Mouse (Mus musculus) midbrain, embryonic 15.5 days (tissue): Measurements from ENCODE around the gene Nhs. TPM values are rescaled to one million over a fixed set of nuclear protein-coding genes. Genes with fewer than 3 reads are reported as not detected.
A peak's percentile ranks its signal among the peaks of the same experiment; 100 is the strongest.

Experiments
- ATAC-seq: fragments of 200-750 bp; cut with Nextera tagmentation; replicated peaks from 2 replicates; pipeline ENCODE4 v1.8.0; 2017; ENCODE audit warnings: moderate TSS enrichment
- H3K27ac ChIP-seq: fragments of 300-500 bp; sonication (generic); 2 replicates; pipeline ENCODE4 v1.5.1; 2015; ENCODE audit warnings: mild to moderate bottlenecking, inconsistent platforms
- H3K27me3 ChIP-seq: fragments of 300-500 bp; sonication (generic); replicated peaks from 2 replicates; pipeline ENCODE4 v1.6.1; 2015; ENCODE audit warnings: inconsistent platforms
- H3K36me3 ChIP-seq: fragments of 300-500 bp; sonication (generic); replicated peaks from 2 replicates; pipeline ENCODE4 v1.6.1; 2015; ENCODE audit warnings: inconsistent platforms
- H3K4me1 ChIP-seq: fragments of 300-500 bp; sonication (generic); 2 replicates; pipeline ENCODE4 v1.6.1; 2015; ENCODE audit warnings: inconsistent platforms
- H3K4me2 ChIP-seq: fragments of 300-500 bp; sonication (generic); 2 replicates; pipeline ENCODE4 v1.6.1; 2015; ENCODE audit warnings: inconsistent platforms, mild to moderate bottlenecking, moderate library complexity
- H3K4me3 ChIP-seq: fragments of 300-500 bp; sonication (generic); 2 replicates; pipeline ENCODE4 v1.5.1; 2015; ENCODE audit warnings: mild to moderate bottlenecking, inconsistent platforms
- H3K9ac ChIP-seq: fragments of 300-500 bp; sonication (generic); 2 replicates; pipeline ENCODE4 v1.6.1; 2015; ENCODE audit warnings: mild to moderate bottlenecking, inconsistent platforms
- H3K9me3 ChIP-seq: fragments of 300-500 bp; sonication (generic); 2 replicates; pipeline ENCODE4 v1.6.1; 2016; ENCODE audit warnings: inconsistent platforms
- WGBS: fragments of 180-500 bp; shearing (Covaris S2); methylation state at CpG from one replicate; pipeline ENCODE4 v1.1.7; 2015; ENCODE audit warnings: mixed read lengths; 5-methylcytosine and 5-hydroxymethylcytosine counted together
- polyA plus RNA-seq: library from polyadenylated mRNA; unstranded; fragments of >200 nt; fragmentation: Nextera tagmentation; extraction: Ambion mirVana; gene quantifications from 2 replicates; pipeline ENCODE4 v1.2.1, GENCODE M21; 2015

Nhs gene
- polyA plus RNA-seq, 1 experiment from 2014 or later, result 3.9 TPM

GRCm38 (mm10) chrX:162063164-162063563 lies 96.4 kb downstream of the Nhs start:
- no peak for ATAC-seq
- no peak overlapping the region for H3K4me2 ChIP-seq
- no peak overlapping the region for H3K27ac ChIP-seq
- no peak overlapping the region for H3K4me3 ChIP-seq
- H3K36me3 ChIP-seq, result no peaks in the 10 kb centered on the region
- H3K27me3 ChIP-seq, result peaks cover 3% of the 10 kb centered on the region
- no peaks in the 10 kb centered on the region for H3K4me1 ChIP-seq
- H3K9me3 ChIP-seq, result no peaks in the 10 kb centered on the region
- no peak overlapping the region for H3K9ac ChIP-seq
- 58% methylated on average over 2 of the region's 2 CpGs for WGBS

DNA sequence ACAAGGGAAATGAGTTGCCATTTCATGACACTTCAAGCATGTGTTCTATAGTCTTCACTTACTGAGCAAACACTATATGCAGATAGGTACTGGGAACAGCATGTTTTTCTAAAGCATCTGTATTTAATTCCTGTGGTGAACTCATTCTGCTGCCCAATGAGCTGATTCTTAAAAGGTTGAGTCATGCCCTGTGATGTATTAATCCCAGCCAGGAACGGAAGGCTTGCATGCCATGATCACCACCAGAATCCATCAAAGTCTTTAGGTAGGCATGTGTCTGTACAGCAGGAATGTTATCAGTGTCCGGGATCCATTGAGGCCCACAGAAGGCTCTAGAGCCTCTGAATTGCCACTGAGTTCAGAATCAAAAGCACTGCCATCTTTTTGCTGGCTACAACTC lies 103.9 kb downstream of the Nhs start:
- Histone ChIP-seq H3K27me3 (peaks cover 7% of the 10 kb centered on the region), H3K4me1 (no peaks in the 10 kb centered on the region), H3K9ac (no peak overlapping the region), H3K4me2 (no peak overlapping the region), H3K36me3 (no peaks in the 10 kb centered on the region), H3K27ac (no peak overlapping the region), H3K9me3 (no peaks in the 10 kb centered on the region), H3K4me3 (no peak overlapping the region)
- ATAC-seq, result no peak
- 65% methylated on average over 2 of the region's 2 CpGs for WGBS

DNA sequence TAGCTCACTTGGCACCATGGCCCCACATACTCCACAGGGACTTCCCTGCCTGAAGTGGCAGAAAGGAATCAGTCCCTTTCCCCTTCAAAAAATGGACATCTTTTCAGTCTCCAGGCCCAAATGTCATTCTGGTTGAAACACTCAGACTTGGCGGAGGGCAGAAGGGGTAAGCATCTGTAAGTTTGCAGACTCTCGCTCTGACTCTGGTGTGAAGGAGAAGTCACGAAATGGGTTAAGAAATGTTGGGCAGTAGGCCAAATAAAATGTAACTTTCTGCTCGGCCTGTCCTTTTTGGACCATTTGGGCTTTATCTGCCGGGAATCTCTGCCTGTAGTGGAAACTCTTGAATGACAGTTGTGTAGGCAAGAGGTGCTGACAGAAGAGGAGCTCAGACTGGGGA lies 106.0 kb downstream of the Nhs start:
- ATAC-seq, result no peak
- H3K27me3 ChIP-seq, result peaks cover 11% of the 10 kb centered on the region
- no peak overlapping the region for H3K27ac ChIP-seq
- H3K36me3 ChIP-seq, result no peaks in the 10 kb centered on the region
- no peak overlapping the region for H3K4me2 ChIP-seq
- no peak overlapping the region for H3K4me3 ChIP-seq
- H3K9ac ChIP-seq, result no peak overlapping the region
- no peaks in the 10 kb centered on the region for H3K9me3 ChIP-seq
- no peaks in the 10 kb centered on the region for H3K4me1 ChIP-seq
- WGBS, result 83% methylated on average over 5 of the region's 5 CpGs

GRCm38 (mm10) chrX:162052534-162052933 lies 107.0 kb downstream of the Nhs start:
- ATAC-seq, result no peak
- Histone ChIP-seq H3K9ac (no peak overlapping the region), H3K4me2 (no peak overlapping the region), H3K27ac (no peak overlapping the region), H3K36me3 (no peaks in the 10 kb centered on the region), H3K4me3 (no peak overlapping the region), H3K4me1 (no peaks in the 10 kb centered on the region), H3K27me3 (peaks cover 11% of the 10 kb centered on the region), H3K9me3 (no peaks in the 10 kb centered on the region)
- 82% methylated on average over 1 of the region's 1 CpGs for WGBS

- Histone ChIP-seq H3K4me3 (no peak overlapping the region), H3K4me1 (no peaks in the 10 kb centered on the region), H3K4me2 (no peak overlapping the region), H3K9me3 (no peaks in the 10 kb centered on the region), H3K27ac (no peak overlapping the region), H3K36me3 (no peaks in the 10 kb centered on the region), H3K27me3 (peaks cover 7% of the 10 kb centered on the region), H3K9ac (no peak overlapping the region)
- ATAC-seq, result no peak
- 80% methylated on average over 2 of the region's 2 CpGs for WGBS
Observed at GRCm38 (mm10) chrX:162049616-162050015, 109.9 kb downstream of the Nhs start.

GRCm38 (mm10) chrX:162045527-162045926 lies 114.0 kb downstream of the Nhs start:
- Histone ChIP-seq H3K4me1 (no peaks in the 10 kb centered on the region), H3K9ac (no peak overlapping the region), H3K4me3 (no peak overlapping the region), H3K27ac (no peak overlapping the region), H3K36me3 (no peaks in the 10 kb centered on the region), H3K9me3 (no peaks in the 10 kb centered on the region), H3K27me3 (peaks cover 7% of the 10 kb centered on the region; the same call in 1 of the 2 replicates), H3K4me2 (no peak overlapping the region)
- ATAC-seq, result no peak
- 88% methylated on average over 2 of the region's 2 CpGs for whole genome bisulfite sequencing

GRCm38 (mm10) chrX:162044109-162044508 lies 115.4 kb downstream of the Nhs start:
- Histone ChIP-seq H3K36me3 (no peaks in the 10 kb centered on the region), H3K4me3 (no peak overlapping the region), H3K9ac (no peak overlapping the region), H3K27me3 (peaks cover 7% of the 10 kb centered on the region; the same call in 1 of the 2 replicates), H3K4me2 (no peak overlapping the region), H3K9me3 (no peaks in the 10 kb centered on the region), H3K27ac (no peak overlapping the region), H3K4me1 (no peaks in the 10 kb centered on the region)
- no peak for ATAC-seq

- Histone ChIP-seq H3K9ac (no peak overlapping the region), H3K9me3 (no peaks in the 10 kb centered on the region), H3K4me2 (peak overlapping the region; percentile 27; the same call in 1 of the 2 replicates), H3K27me3 (peaks cover 18% of the 10 kb centered on the region), H3K4me3 (no peak overlapping the region), H3K27ac (no peak overlapping the region), H3K4me1 (no peaks in the 10 kb centered on the region), H3K36me3 (no peaks in the 10 kb centered on the region)
- no peak for ATAC-seq
- WGBS, result 38% methylated on average over 13 of the region's 13 CpGs
Observed at GRCm38 (mm10) chrX:162025210-162025953, 134.1 kb downstream of the Nhs start.

- peaks cover 2% of the 10 kb centered on the region; the same call in 1 of the 2 replicates for H3K4me1 ChIP-seq
- H3K36me3 ChIP-seq, result no peaks in the 10 kb centered on the region
- ATAC-seq, result no peak
- no peak overlapping the region for H3K27ac ChIP-seq
- H3K9me3 ChIP-seq, result no peaks in the 10 kb centered on the region
- no peak overlapping the region for H3K4me3 ChIP-seq
- no peak overlapping the region for H3K9ac ChIP-seq
- H3K27me3 ChIP-seq, result peaks cover 15% of the 10 kb centered on the region; the same call in 1 of the 2 replicates
- no peak overlapping the region for H3K4me2 ChIP-seq
- WGBS, result 81% methylated on average over 3 of the region's 3 CpGs
Observed at GRCm38 (mm10) chrX:162021724-162022123, 137.8 kb downstream of the Nhs start.

DNA sequence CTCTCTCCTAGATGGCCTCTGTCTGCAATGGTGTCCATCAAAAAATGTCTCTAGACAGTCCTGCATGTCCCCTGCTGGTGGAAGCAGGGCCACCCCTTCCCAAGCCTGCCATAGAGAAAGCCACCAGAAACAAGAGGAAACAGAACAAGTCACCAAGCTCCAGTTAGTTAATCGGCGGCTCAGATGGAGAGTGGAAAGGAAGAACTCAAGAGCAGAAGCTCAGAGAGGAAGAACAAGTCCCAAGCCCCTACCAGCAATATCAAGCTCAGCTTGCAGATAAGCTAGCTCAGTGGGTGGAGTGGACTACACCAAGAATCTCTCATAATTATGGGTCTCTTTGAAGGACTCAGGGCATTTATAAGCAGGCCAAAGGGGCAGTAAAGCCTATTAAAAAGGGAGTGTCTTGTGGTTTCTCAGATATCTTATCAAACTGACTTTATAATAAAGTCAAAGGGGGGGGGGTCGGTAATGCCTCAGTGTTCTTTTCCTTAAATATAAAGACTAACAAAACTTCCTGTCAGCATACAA lies 139.4 kb downstream of the Nhs start:
- Histone ChIP-seq H3K27me3 (peaks cover 14% of the 10 kb centered on the region; the same call in 1 of the 2 replicates), H3K4me2 (no peak overlapping the region), H3K9ac (no peak overlapping the region), H3K36me3 (no peaks in the 10 kb centered on the region), H3K4me3 (no peak overlapping the region), H3K9me3 (no peaks in the 10 kb centered on the region), H3K27ac (no peak overlapping the region), H3K4me1 (peaks cover 5% of the 10 kb centered on the region; the same call in 1 of the 2 replicates)
- no peak for ATAC-seq
- 84% methylated on average over 3 of the region's 3 CpGs for WGBS

GRCm38 (mm10) chrX:162017471-162017870 lies 142.1 kb downstream of the Nhs start:
- peak; percentile 82 for ATAC-seq
- peaks cover 5% of the 10 kb centered on the region; the same call in 1 of the 2 replicates for H3K4me1 ChIP-seq
- H3K9me3 ChIP-seq, result no peaks in the 10 kb centered on the region
- H3K36me3 ChIP-seq, result no peaks in the 10 kb centered on the region
- H3K9ac ChIP-seq, result no peak overlapping the region
- H3K27me3 ChIP-seq, result peaks cover 18% of the 10 kb centered on the region; the same call in 1 of the 2 replicates
- H3K27ac ChIP-seq, result 0 out of 2 replicates have a peak overlapping the region, but pooled peaks have one; percentile 29
- no peak overlapping the region for H3K4me3 ChIP-seq
- 27% methylated on average over 9 of the region's 9 CpGs for WGBS
- H3K4me2 ChIP-seq, result peak overlapping the region; percentile 14; the same call in 1 of the 2 replicates

GRCm38 (mm10) chrX:162012570-162012969 lies 147.0 kb downstream of the Nhs start:
- Histone ChIP-seq H3K4me1 (peaks cover 5% of the 10 kb centered on the region; the same call in 1 of the 2 replicates), H3K4me2 (no peak overlapping the region), H3K27ac (no peak overlapping the region), H3K4me3 (no peak overlapping the region), H3K9ac (no peak overlapping the region), H3K9me3 (no peaks in the 10 kb centered on the region), H3K27me3 (peaks cover 31% of the 10 kb centered on the region), H3K36me3 (no peaks in the 10 kb centered on the region)
- 82% methylated on average over 4 of the region's 4 CpGs for WGBS
- no peak for ATAC-seq

DNA sequence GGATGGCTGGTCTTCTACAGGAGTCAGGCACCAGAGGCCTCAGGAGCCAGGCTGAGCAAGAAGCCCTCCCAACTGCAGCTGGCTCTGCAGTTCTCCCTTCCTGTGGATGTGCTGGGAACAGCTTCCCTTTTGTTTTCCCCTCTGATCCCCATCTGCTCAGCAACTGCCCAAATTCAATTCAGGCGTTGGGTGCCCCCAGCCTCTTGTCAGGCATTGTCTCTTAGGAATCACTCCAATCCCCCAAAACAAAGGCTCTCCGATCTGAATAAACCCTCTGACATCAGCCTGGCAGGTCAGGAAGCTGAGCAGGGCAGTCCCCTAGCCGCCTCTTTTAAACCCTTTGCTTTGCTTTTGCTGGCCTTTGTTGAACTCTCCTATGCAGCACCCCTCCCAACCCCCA lies 149.7 kb downstream of the Nhs start:
- no peak for ATAC-seq
- WGBS, result 23% methylated on average over 3 of the region's 3 CpGs
- Histone ChIP-seq H3K27me3 (peaks cover 38% of the 10 kb centered on the region), H3K4me1 (no peaks in the 10 kb centered on the region), H3K9ac (no peak overlapping the region), H3K4me3 (no peak overlapping the region), H3K36me3 (no peaks in the 10 kb centered on the region), H3K4me2 (no peak overlapping the region), H3K27ac (no peak overlapping the region), H3K9me3 (no peaks in the 10 kb centered on the region)
